Mouse (Mus musculus) limb, embryonic 14.5 days (tissue): ENCODE measurements at regions not wholly inside any gene's neighbourhood (a gene's known extent, or its start where the extent isn't known, plus 50 kb on each side); places are given as distances from the start of the nearest gene placed in this dataset.

Source experiments
- ATAC-seq: fragments of 200-750 bp; cut with Nextera tagmentation; 2 replicates; pipeline ENCODE4 v1.8.0; 2017; ENCODE audit warnings: low read depth, moderate number of reproducible peaks, moderate TSS enrichment; ENCODE audit not compliant: low FRiP score
- DNase-seq: peaks from one replicate; pipeline ENCODE4 v3.0.0-alpha.2; 2015; ENCODE audit warnings: low spot score
- H3K27ac ChIP-seq: fragments of 300-500 bp; sonication (generic); replicated peaks from 2 replicates; pipeline ENCODE4 v1.5.1; 2014; ENCODE audit warnings: low read depth, mild to moderate bottlenecking, low read length, moderate library complexity, mixed read lengths
- H3K27me3 ChIP-seq: fragments of 300-500 bp; sonication (generic); 2 replicates; pipeline ENCODE4 v1.6.1; 2014; ENCODE audit warnings: low read length, mixed read lengths; ENCODE audit not compliant: control insufficient read depth, insufficient read depth
- H3K36me3 ChIP-seq: fragments of 300-500 bp; sonication (generic); 2 replicates; pipeline ENCODE4 v1.6.1; 2014; ENCODE audit warnings: mild to moderate bottlenecking, low read length, moderate library complexity, mixed read lengths; ENCODE audit not compliant: control insufficient read depth, insufficient read depth
- H3K4me1 ChIP-seq: fragments of 300-500 bp; sonication (generic); 2 replicates; pipeline ENCODE4 v1.6.1; 2014; ENCODE audit warnings: antibody characterized with exemption, low read length, mixed read lengths; ENCODE audit not compliant: control insufficient read depth, insufficient read depth
- H3K4me2 ChIP-seq: fragments of 300-500 bp; sonication (generic); replicated peaks from 2 replicates; pipeline ENCODE4 v1.6.1; 2014; ENCODE audit warnings: low read depth, mild to moderate bottlenecking, low read length, moderate library complexity; ENCODE audit not compliant: severe bottlenecking
- H3K4me3 ChIP-seq: fragments of 300-500 bp; sonication (generic); replicated peaks from 2 replicates; pipeline ENCODE4 v1.5.1; 2014; ENCODE audit warnings: low read length
- H3K9ac ChIP-seq: fragments of 300-500 bp; sonication (generic); 2 replicates; pipeline ENCODE4 v1.6.1; 2014; ENCODE audit warnings: mild to moderate bottlenecking, low read depth, low read length, moderate library complexity; ENCODE audit not compliant: severe bottlenecking
- H3K9me3 ChIP-seq: fragments of 300-500 bp; sonication (generic); 2 replicates; pipeline ENCODE4 v1.6.1; 2016; ENCODE audit warnings: low read length; ENCODE audit not compliant: control insufficient read depth
- POLR2A ChIP-seq: fragments of 200-500 bp; IDR thresholded peaks from 2 replicates; pipeline ENCODE4 v1.8.0; 2012; ENCODE audit warnings: inconsistent platforms, mild to moderate bottlenecking, moderate library complexity, borderline replicate concordance; ENCODE audit not compliant: insufficient read depth, insufficient read length; ENCODE audit errors: extremely low read depth
- WGBS: fragments of 180-500 bp; shearing (Covaris S2); extraction: QIAGEN DNeasy Blood & Tissue Kit; methylation state at CpG from one replicate; pipeline ENCODE4 v1.1.7; 2014; 5-methylcytosine and 5-hydroxymethylcytosine counted together

- no peak overlapping the region for H3K9ac ChIP-seq
- TF ChIP-seq POLR2A, result no peak
- no peaks in the 10 kb centered on the region for H3K4me1 ChIP-seq
- ATAC-seq (no peak), DNase-seq (no peak)
- H3K4me2 ChIP-seq, result no peak overlapping the region
- no peaks in the 10 kb centered on the region for H3K36me3 ChIP-seq
- no peak overlapping the region for H3K27ac ChIP-seq
- no peak overlapping the region for H3K4me3 ChIP-seq
- no peaks in the 10 kb centered on the region for H3K27me3 ChIP-seq
- H3K9me3 ChIP-seq, result no peaks in the 10 kb centered on the region
- WGBS, result 82% methylated on average over 5 of the region's 5 CpGs
Observed at GRCm38 (mm10) chr4:54704696-54705095, 240.2 kb upstream of the Zfp462 start.

GRCm38 (mm10) chr4:54709751-54710150, 235.1 kb upstream of the Zfp462 start:
- Histone ChIP-seq H3K27me3 (no peaks in the 10 kb centered on the region), H3K4me3 (no peak overlapping the region), H3K27ac (no peak overlapping the region), H3K4me1 (peaks cover 16% of the 10 kb centered on the region), H3K9ac (no peak overlapping the region), H3K9me3 (no peaks in the 10 kb centered on the region), H3K36me3 (no peaks in the 10 kb centered on the region), H3K4me2 (no peak overlapping the region)
- no peak for DNase-seq
- no peak for TF ChIP-seq POLR2A
- no peak for ATAC-seq

GRCm38 (mm10) chr4:54712929-54713328, 231.9 kb upstream of the Zfp462 start:
- no peak overlapping the region for H3K4me3 ChIP-seq
- peaks cover 16% of the 10 kb centered on the region for H3K4me1 ChIP-seq
- no peaks in the 10 kb centered on the region for H3K27me3 ChIP-seq
- H3K36me3 ChIP-seq, result no peaks in the 10 kb centered on the region
- 26% methylated on average over 3 of the region's 3 CpGs for WGBS
- no peak for TF ChIP-seq POLR2A
- ATAC-seq, result peak; percentile 88
- no peaks in the 10 kb centered on the region for H3K9me3 ChIP-seq
- H3K9ac ChIP-seq, result no peak overlapping the region
- peak; percentile 65 for DNase-seq
- 0 out of 2 replicates have a peak overlapping the region, but pooled peaks have one; percentile 39 for H3K27ac ChIP-seq
- no peak overlapping the region for H3K4me2 ChIP-seq

- Histone ChIP-seq H3K4me1 (peaks cover 16% of the 10 kb centered on the region), H3K9ac (no peak overlapping the region), H3K9me3 (no peaks in the 10 kb centered on the region), H3K4me3 (no peak overlapping the region), H3K36me3 (no peaks in the 10 kb centered on the region), H3K27me3 (no peaks in the 10 kb centered on the region), H3K27ac (no peak overlapping the region), H3K4me2 (no peak overlapping the region)
- TF ChIP-seq POLR2A, result no peak
- WGBS, result 77% methylated on average over 9 of the region's 9 CpGs
- DNase-seq (no peak), ATAC-seq (no peak)
Observed at GRCm38 (mm10) chr4:54714612-54715342, 230.1 kb upstream of the Zfp462 start.

- TF ChIP-seq POLR2A, result no peak
- H3K9me3 ChIP-seq, result no peaks in the 10 kb centered on the region
- H3K4me3 ChIP-seq, result no peak overlapping the region
- H3K4me1 ChIP-seq, result peaks cover 9% of the 10 kb centered on the region
- no peaks in the 10 kb centered on the region for H3K27me3 ChIP-seq
- no peak for ATAC-seq
- H3K9ac ChIP-seq, result no peak overlapping the region
- H3K4me2 ChIP-seq, result no peak overlapping the region
- DNase-seq, result no peak
- 83% methylated on average over 1 of the region's 1 CpGs for WGBS
- no peak overlapping the region for H3K27ac ChIP-seq
- no peaks in the 10 kb centered on the region for H3K36me3 ChIP-seq
Observed at GRCm38 (mm10) chr4:54718083-54718482, 226.8 kb upstream of the Zfp462 start.
